Mouse (Mus musculus) cerebellum, postnatal 4 days (tissue): Measurements from ENCODE around the gene Gpat2.

Experiments
- DNase-seq, 2 experiments: peaks; one replicate each; pipeline ENCODE4 v3.0.0; 2022; ENCODE audit warnings: low spot score in 2 of 2, mixed read lengths in 1 of 2

Gene Gpat2

DNA sequence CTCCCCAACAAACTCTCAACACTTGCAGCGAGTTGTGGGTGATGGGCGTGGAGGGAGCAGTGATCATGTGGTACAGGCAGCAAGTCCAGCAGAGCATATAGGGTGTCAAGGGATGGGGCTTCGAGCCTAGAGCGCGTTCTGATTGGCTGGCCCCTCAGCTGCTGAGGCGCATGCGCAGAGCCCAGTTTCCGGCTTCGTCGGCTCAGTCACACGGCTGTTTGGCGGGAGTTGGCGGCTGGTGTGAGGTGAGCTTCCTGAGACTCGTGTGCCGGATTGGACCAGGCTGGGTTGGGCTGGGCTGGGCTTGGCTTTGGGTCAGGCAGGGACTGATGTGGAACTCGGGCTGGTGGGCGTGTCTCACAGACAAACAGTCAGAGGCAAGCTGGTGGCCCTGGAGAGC, at the start of gene Gpat2:
Gene Gpat2, plus strand, starts transcription at position 223 of the 400 bp plus-strand sequence.
- no peak for DNase-seq

GRCm38 (mm10) chr2:127375759-127376341, 49.1 kb upstream of the Gpat2 start:
- peak in 1 of 2 experiments; percentile 12 for DNase-seq

DNA sequence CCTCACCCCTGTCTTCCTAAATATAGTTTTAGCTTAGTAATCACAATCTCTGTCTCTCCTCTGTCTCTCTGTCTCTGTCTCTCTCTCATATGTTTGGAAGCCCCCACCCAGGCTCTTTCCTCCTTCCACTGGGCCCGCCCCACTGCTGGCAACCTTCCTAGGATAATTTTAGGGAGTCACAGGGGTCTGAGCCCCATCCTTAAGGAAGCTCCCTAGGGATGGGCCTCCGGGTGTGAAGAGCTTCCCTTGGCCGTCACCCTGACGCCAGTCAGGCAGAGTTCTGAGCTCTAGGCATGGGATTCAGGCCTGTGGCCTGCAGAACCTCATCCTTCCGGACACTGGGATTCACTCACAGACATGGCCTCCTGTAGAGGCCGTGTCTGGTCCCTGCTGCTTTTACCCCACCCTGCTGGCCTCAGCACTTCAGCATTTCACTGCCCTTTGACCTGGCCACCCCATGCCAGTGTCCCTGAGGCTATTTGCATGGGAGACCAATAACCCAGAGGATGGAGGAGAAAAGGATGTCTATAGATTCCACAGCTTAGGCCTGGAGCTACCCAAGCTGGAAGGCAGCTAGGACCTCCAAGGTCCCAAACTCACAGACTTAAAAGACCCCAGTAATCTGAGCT, 48.5 kb upstream of the Gpat2 start:
- DNase-seq: no peak

DNA sequence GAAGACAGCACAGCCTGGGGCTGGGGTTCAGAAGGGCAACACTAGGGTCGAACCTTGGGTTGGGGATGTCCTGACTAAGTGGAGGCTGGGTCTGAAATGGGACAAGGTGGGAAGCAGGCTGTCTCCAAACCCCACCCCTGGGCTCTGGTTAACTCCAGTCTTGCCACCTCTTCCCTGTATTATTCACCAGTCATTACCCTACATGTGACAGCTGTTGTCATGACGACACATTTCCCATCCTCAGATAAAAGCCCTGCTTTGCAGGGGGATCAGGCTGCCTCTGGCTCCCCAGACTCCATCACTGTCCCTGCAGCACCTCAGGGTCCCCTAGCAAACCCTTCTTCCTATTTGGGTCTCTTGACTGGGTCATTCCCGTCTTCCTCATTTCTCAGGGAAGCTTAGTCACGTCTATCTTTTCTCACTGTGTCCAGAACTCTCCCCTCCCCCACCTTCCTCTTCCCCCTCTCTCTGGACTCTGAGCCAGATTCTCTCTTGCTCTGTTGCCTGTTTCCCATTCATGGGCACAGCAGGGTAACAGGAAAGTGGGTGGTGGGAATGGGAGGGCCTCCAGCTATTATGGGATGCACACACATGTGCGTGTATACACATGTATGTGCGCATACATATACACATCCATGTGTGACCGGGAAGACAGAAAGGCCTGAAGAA, 46.9 kb upstream of the Gpat2 start:
- no peak for DNase-seq

- DNase-seq: no peak
Measured at GRCm38 (mm10) chr2:127378611-127378990, 46.4 kb upstream of the Gpat2 start.

DNA sequence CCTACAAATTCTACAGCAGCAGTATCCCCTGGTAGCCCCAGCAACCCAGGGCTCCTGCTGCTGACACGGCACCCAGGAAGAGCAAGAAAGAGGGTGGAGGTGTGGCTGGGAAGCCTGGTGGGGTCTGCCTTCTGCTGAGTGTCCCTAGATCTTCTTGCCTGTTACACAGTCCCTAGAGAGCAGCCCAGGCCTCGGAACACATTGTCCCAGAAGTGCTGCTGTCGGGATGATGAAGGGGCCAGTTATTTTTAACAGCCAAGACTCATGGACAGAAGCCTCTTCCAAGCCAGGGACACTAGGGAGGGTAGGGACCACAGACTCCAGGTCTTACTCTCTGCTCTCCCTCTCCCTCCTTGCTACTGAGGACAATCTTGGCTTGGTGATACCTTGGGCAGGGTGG, 45.7 kb upstream of the Gpat2 start:
- DNase-seq: no peak

DNA sequence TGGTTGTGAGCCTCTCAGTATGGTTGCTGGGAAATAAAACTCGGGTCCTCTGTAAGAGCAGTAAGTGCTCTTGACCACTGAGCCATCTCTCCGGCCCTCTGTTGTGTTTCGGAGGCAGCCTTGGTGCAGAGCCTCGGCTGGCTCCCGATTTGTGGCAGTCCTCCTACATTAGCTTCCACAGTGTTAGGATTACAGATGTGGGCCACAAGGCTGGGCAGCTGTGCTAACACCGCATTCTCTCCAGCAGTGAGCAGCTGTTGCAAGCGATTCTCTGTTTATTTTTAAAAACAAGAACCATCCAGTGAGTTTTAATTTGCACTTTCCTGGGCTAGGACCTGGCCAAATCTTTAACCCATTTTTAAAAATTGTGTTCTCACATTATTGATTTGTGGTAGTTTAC, 41.1 kb upstream of the Gpat2 start:
- no peak for DNase-seq

- DNase-seq: no peak
Measured at GRCm38 (mm10) chr2:127387521-127387920, 37.5 kb upstream of the Gpat2 start.

- no peak for DNase-seq
Measured at GRCm38 (mm10) chr2:127390352-127390751, 34.6 kb upstream of the Gpat2 start.

GRCm38 (mm10) chr2:127390846-127391245, 34.2 kb upstream of the Gpat2 start:
- no peak for DNase-seq

GRCm38 (mm10) chr2:127391323-127391722, 33.7 kb upstream of the Gpat2 start:
- DNase-seq: no peak

- DNase-seq: no peak
Measured at GRCm38 (mm10) chr2:127394606-127395161, 30.3 kb upstream of the Gpat2 start.

- no peak for DNase-seq
Measured at GRCm38 (mm10) chr2:127398738-127399137, 26.3 kb upstream of the Gpat2 start.

- DNase-seq: no peak
Measured at GRCm38 (mm10) chr2:127411126-127411525, 13.9 kb upstream of the Gpat2 start.

- DNase-seq: no peak
Measured at GRCm38 (mm10) chr2:127415806-127416205, 9.2 kb upstream of the Gpat2 start.

- no peak for DNase-seq
Measured at GRCm38 (mm10) chr2:127416706-127417105, 8.3 kb upstream of the Gpat2 start.

DNA sequence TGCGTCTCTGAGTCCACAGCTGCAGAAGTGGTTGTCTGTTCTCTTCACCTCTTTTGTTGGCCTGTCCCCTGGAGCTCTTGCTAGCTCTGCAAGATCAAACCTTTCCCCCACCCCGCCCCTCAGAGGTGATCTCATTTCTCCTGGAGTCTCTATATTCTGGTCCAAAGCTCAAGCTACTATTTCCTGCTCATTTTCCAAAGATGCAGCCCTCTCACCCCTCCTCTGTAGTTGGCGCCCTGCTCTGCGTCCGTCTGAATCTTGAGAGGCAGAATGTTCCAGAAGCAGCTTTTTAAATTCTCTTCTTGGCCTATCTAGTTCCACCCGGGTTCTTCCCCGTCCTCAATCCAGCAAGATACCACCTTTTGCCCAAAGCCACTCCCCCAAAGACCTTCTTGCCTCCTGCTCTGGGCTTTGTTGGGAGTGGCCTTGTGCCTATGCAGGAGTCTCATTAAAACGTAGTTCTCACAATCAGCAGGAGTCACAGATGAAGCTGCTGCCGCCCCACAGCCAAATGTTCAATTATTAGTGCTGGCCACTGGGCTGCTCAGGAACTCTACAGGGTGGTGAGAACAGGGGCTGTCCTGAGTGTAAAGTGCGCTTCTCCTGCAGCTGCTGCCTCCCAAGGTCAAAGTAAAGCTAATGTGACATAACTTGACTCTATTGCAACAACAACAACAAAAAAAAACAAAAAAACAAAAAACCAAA, 6.6 kb upstream of the Gpat2 start:
- DNase-seq: no peak

DNA sequence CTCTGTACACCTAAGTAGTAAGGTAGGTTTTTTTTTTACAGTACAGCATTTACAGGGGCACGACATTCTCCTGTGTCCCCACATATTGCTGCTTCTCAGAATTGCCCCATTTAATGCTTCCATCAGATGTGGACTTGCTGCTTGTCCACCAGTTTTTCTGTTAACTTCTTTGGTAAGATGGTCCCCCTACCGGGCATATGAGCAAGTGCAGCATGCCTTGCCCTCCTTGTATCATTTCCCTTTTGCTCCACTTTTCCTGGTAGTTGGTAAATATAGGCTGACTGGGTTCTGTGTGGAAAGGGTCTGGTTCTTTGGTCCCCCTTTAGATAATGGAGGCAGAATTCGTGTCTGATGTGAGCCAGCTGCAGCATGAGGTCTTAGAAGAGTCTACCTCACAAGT, 5.2 kb downstream of the Gpat2 start:
- peak in 1 of 2 experiments; percentile 31 for DNase-seq

DNA sequence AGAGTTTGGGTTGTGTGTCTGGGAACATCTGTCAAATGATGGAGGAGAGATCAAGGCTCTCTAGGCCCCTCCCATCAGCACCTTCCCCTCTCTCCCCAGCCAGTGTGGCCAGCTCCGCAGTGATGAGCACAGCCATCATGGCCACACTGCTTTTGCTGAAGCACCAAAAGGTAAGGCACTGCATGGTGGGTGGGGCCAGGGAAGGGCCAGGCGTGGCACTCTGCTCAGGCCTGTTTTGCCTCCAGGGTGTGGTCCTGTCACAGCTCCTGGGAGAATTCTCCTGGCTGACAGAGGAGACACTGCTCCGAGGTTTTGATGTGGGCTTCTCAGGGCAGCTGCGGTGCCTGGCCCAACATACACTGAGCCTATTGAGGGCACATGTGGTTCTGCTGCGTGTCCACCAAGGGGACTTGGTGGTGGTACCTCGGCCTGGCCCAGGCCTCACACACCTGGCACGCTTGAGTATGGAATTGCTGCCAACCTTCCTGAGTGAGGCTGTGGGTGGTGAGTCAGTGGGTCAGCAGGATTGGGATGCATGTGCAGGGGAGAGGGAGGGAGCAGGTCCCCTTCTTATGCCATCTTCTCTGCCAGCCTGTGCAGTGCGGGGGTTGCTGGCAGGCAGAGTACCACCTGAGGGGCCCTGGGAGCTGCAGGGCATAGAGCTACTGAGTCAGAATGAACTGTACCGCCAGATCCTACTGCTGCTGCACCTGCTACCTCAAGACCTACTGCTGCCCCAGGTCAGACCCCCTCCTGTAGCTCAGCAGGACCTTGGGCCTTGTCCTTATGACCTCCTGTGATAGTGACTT, 8.7 kb downstream of the Gpat2 start:
- DNase-seq: no peak

DNA sequence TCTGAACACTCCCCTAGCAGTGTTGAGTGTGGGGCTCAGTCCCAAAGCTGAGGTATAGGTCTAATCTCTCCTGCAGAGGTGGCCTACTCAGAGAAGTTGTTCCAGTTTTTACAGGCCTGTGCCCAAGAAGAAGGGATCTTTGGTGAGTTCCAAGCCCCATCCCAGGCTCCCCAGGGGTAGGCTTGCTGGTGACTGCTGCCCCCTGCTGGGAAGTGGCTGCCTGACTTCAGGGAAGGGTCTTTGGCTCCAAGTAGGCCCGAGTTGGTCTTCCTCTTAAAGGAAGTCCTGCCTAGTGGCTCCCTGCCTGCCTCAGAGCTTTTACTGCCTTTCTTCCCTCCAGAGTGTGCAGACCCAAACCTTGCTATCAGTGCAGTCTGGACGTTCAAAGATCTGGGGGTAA, 10.1 kb downstream of the Gpat2 start:
- DNase-seq: no peak

- no peak for DNase-seq
Measured at GRCm38 (mm10) chr2:127435554-127435953, 10.6 kb downstream of the Gpat2 start.
